Mouse (Mus musculus) neural tube, embryonic 11.5 days (tissue): ENCODE data around the gene Cela3a. TPM values are rescaled to one million over a fixed set of nuclear protein-coding genes. Genes with fewer than 3 reads are reported as not detected.

Experiments
- ATAC-seq: fragments of 200-750 bp; cut with Nextera tagmentation; 2 replicates; pipeline ENCODE4 v1.8.0; 2017; ENCODE audit warnings: moderate number of reproducible peaks, mild to moderate bottlenecking, moderate TSS enrichment, moderate library complexity; ENCODE audit not compliant: insufficient read depth, low FRiP score, low TSS enrichment
- DNase-seq: peaks from one replicate; pipeline ENCODE4 v3.0.0-alpha.2; 2015; ENCODE audit warnings: low spot score
- H3K27ac ChIP-seq: fragments of 300-500 bp; sonication (generic); 2 replicates; pipeline ENCODE4 v1.5.1; 2014; ENCODE audit warnings: low read depth, mild to moderate bottlenecking, low read length
- H3K27me3 ChIP-seq: fragments of 300-500 bp; sonication (generic); 2 replicates; pipeline ENCODE4 v1.6.1; 2014; ENCODE audit warnings: mild to moderate bottlenecking, low read length, mixed read lengths; ENCODE audit not compliant: control insufficient read depth, insufficient read depth
- H3K36me3 ChIP-seq: fragments of 300-500 bp; sonication (generic); 2 replicates; pipeline ENCODE4 v1.6.1; 2014; ENCODE audit warnings: mild to moderate bottlenecking, low read length, moderate library complexity, mixed read lengths; ENCODE audit not compliant: control insufficient read depth, insufficient read depth
- H3K4me1 ChIP-seq: fragments of 300-500 bp; sonication (generic); 2 replicates; pipeline ENCODE4 v1.6.1; 2014; ENCODE audit warnings: low read length, mixed read lengths; ENCODE audit not compliant: control insufficient read depth, insufficient read depth
- H3K4me2 ChIP-seq: fragments of 300-500 bp; sonication (generic); 2 replicates; pipeline ENCODE4 v1.6.1; 2014; ENCODE audit warnings: low read depth, mild to moderate bottlenecking, moderate library complexity
- H3K4me3 ChIP-seq: fragments of 300-500 bp; sonication (generic); 2 replicates; pipeline ENCODE4 v1.5.1; 2014; ENCODE audit warnings: low read depth, low read length
- H3K9ac ChIP-seq: fragments of 300-500 bp; sonication (generic); 2 replicates; pipeline ENCODE4 v1.6.1; 2014; ENCODE audit warnings: mild to moderate bottlenecking, low read length
- H3K9me3 ChIP-seq: fragments of 300-500 bp; sonication (generic); 2 replicates; pipeline ENCODE4 v1.6.1; 2016; ENCODE audit warnings: low read length; ENCODE audit not compliant: control insufficient read depth
- WGBS: fragments of 180-500 bp; shearing (Covaris S2); extraction: QIAGEN DNeasy Blood & Tissue Kit; methylation state at CpG from one replicate; pipeline ENCODE4 v1.1.7; 2014; 5-methylcytosine and 5-hydroxymethylcytosine counted together
- polyA plus RNA-seq: library from polyadenylated mRNA; unstranded; fragments of >200 nt; fragmentation: Nextera tagmentation; extraction: Ambion mirVana; gene quantifications from 2 replicates; pipeline ENCODE4 v1.2.1, GENCODE M21; 2014

Cela3a gene
- polyA plus RNA-seq, 1 experiment from 2014 or later: not detected

- no peak overlapping the region for H3K9ac ChIP-seq
- H3K4me1 ChIP-seq: no peaks in the 10 kb centered on the region
- H3K4me2 ChIP-seq: no peak overlapping the region
- H3K9me3 ChIP-seq: no peaks in the 10 kb centered on the region
- 62% methylated on average over 9 of the region's 9 CpGs for WGBS
- H3K27ac ChIP-seq: no peak overlapping the region
- no peak overlapping the region for H3K4me3 ChIP-seq
- ATAC-seq: no peak
- no peak for DNase-seq
- no peaks in the 10 kb centered on the region for H3K27me3 ChIP-seq
- no peaks in the 10 kb centered on the region for H3K36me3 ChIP-seq
Measured at GRCm38 (mm10) chr4:137393378-137394135, 16.0 kb downstream of the Cela3a start.

- H3K27ac ChIP-seq: no peak overlapping the region
- H3K4me2 ChIP-seq: no peak overlapping the region
Measured at GRCm38 (mm10) chr4:137392874-137393273, 16.7 kb downstream of the Cela3a start.

GRCm38 (mm10) chr4:137391287-137391686, 18.3 kb downstream of the Cela3a start:
- Histone ChIP-seq H3K9ac (no peak overlapping the region), H3K9me3 (no peaks in the 10 kb centered on the region), H3K4me3 (no peak overlapping the region), H3K36me3 (no peaks in the 10 kb centered on the region), H3K4me1 (no peaks in the 10 kb centered on the region), H3K4me2 (no peak overlapping the region), H3K27me3 (no peaks in the 10 kb centered on the region), H3K27ac (no peak overlapping the region)
- ATAC-seq (no peak), DNase-seq (no peak)
- 90% methylated on average over 3 of the region's 3 CpGs for WGBS

More at GRCm38 (mm10) chr4:137392874-137393273, 16.7 kb downstream of the Cela3a start:
- Histone ChIP-seq H3K4me1 (no peaks in the 10 kb centered on the region), H3K4me3 (no peak overlapping the region), H3K9ac (no peak overlapping the region), H3K27me3 (no peaks in the 10 kb centered on the region), H3K9me3 (no peaks in the 10 kb centered on the region), H3K36me3 (no peaks in the 10 kb centered on the region)
- ATAC-seq (no peak), DNase-seq (no peak)
- WGBS: 90% methylated on average over 9 of the region's 9 CpGs

GRCm38 (mm10) chr4:137390196-137390595, 19.4 kb downstream of the Cela3a start:
- Histone ChIP-seq H3K27me3 (no peaks in the 10 kb centered on the region), H3K9me3 (no peaks in the 10 kb centered on the region), H3K4me3 (no peak overlapping the region), H3K9ac (no peak overlapping the region), H3K4me2 (no peak overlapping the region), H3K27ac (no peak overlapping the region), H3K36me3 (no peaks in the 10 kb centered on the region), H3K4me1 (no peaks in the 10 kb centered on the region)
- ATAC-seq: no peak
- WGBS: 91% methylated on average over 4 of the region's 4 CpGs
- no peak for DNase-seq

DNA sequence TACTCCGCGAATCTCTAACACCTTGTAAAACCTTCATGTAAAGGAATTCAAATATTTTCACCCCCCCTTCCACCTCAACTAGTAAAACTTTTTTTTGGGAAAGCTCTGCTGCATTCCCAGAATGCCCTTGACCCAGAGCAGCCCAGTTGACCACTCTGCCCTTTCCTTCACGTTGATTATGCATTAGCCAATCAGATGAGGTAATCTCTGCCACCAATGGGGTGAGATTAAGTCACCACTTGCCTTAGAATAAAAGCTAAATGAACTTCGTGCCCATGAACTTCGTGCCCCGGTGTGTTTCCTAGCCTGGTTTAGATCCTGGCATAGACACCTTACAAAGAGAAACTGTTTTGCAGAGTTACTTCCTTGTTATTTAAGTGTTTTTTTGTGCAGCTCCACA, 20.6 kb downstream of the Cela3a start:
- Histone ChIP-seq H3K9ac (no peak overlapping the region), H3K4me1 (no peaks in the 10 kb centered on the region), H3K27me3 (no peaks in the 10 kb centered on the region), H3K36me3 (no peaks in the 10 kb centered on the region), H3K4me2 (peak overlapping the region; percentile 88), H3K9me3 (no peaks in the 10 kb centered on the region), H3K27ac (no peak overlapping the region), H3K4me3 (peak overlapping the region; percentile 87; the same call in 1 of the 2 replicates)
- 49% methylated on average over 6 of the region's 6 CpGs for WGBS
- DNase-seq: no peak
- no peak for ATAC-seq

DNA sequence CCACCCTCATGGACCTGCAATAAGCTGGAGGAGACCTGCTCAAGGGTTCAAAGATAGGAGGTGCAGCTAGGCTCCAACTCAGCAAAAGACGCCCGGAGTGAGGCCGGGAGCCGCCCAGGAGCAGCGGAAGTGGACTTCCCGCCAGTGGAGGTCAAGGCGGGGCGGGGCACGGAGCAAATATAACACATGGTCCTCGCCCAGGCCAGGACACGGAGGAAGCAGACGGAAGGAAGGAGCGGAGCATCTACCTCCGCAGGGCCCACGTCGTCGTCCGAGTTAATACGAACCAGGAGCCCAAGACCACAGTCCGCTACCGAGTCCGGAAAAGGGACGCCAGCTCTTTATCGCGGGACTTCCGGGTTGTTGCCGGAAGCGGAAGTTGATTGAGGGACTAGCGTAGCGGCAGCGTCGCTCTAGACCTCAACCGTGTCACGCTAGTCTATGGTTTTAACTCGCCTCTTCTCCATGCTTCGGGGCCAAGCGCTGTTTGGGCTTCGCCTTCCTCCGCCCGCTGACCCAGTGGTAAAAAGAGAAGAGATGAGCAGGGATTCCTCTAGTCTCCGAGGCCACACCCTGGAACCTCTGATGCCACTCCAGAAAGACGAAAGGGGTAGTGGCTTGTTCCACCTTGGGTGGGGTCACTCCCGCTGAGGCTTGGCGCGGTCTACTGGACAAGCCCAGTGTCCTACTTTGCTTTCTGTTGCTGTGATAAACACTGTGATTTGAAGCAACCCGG, 21.4 kb downstream of the Cela3a start:
- Histone ChIP-seq H3K27ac (peak overlapping the region; percentile 86), H3K4me2 (peak overlapping the region; percentile 88), H3K4me3 (peak overlapping the region; percentile 87), H3K9ac (peak overlapping the region; percentile 92), H3K27me3 (no peaks in the 10 kb centered on the region), H3K9me3 (no peaks in the 10 kb centered on the region), H3K4me1 (no peaks in the 10 kb centered on the region), H3K36me3 (no peaks in the 10 kb centered on the region)
- DNase-seq (peak; percentile 91), ATAC-seq (peak; percentile 74)
- 1% methylated on average over 46 of the region's 46 CpGs for WGBS

DNA sequence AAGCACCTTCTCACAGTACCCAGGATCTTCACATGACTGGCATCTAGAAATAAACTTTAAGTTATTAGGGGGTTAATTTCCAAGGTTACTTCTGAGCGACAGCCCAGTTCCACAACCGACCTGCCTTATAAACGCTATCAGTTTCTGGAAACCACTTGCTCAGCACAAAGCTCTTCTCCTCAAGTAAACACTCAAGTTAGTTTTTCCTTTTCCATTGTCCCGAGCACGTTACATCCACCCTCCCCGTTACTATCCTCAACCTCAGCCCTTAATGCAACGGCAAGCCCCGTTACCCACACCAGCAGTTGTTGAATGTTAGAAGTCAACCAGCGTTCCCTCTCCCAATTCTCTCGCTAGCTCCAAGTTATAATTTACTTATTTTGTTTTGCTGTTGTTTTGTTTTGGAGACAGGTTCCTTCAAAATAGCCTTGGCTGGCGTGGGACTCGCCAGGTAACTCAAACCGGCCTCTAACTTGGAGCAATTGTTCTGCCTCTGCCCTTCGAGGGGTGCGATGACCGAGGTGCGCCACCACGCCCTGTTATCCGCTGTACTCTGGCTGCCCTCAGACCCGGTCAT, 22.0 kb downstream of the Cela3a start:
- DNase-seq (no peak), ATAC-seq (no peak)
- H3K36me3 ChIP-seq: no peaks in the 10 kb centered on the region
- WGBS: 1% methylated on average over 20 of the region's 20 CpGs
- H3K27ac ChIP-seq: peak overlapping the region; percentile 86
- H3K4me1 ChIP-seq: no peaks in the 10 kb centered on the region
- H3K27me3 ChIP-seq: no peaks in the 10 kb centered on the region
- peak overlapping the region; percentile 88 for H3K4me2 ChIP-seq
- no peaks in the 10 kb centered on the region for H3K9me3 ChIP-seq
- H3K9ac ChIP-seq: peak overlapping the region; percentile 92
- H3K4me3 ChIP-seq: peak overlapping the region; percentile 87

DNA sequence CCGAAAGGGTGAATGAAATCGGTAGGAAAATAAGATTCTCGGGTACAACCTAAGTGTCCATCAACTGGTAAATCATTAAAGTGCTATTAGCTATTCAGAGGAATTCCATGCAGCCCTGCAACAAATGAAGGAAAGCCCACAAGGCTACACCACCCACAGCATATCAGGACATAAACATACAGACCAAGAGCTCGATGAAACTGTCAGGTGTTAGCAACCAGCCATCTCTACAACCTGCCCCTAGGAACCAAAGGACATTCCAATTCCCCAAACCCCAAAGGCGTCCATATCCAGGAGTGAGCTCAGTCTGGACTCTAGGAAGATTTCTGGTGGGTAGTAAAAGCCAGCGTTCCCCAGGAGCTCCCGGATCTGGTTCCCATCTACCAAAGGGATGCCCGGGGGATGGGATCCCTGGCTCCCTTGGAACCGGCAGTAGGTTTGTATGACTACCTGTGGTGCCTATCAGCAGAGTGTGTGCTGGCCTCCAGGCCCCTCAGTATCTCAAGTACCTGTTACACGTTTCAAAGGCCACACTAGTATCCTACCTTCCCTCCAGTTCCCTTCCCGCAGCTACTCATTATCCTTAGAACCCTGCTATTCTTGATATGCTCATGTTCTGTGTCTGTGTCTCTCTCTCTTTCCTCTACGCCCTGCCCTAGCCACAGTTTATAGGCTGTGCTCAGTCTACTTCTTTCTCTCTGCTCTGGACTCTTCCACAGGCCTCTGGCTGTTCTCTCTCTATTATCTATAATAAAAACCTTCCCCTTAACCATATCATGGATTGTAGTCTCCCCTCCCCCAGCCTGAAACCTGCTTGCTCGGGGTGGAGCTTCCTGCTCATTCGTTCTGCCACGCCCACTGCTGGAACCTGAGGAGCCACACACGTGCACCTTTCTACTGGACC, 28.6 kb downstream of the Cela3a start:
- Histone ChIP-seq H3K36me3 (no peaks in the 10 kb centered on the region), H3K27ac (no peak overlapping the region), H3K9ac (no peak overlapping the region), H3K4me1 (no peaks in the 10 kb centered on the region), H3K4me3 (no peak overlapping the region), H3K4me2 (no peak overlapping the region; the same call in 1 of the 2 replicates), H3K27me3 (no peaks in the 10 kb centered on the region), H3K9me3 (no peaks in the 10 kb centered on the region)
- no peak for DNase-seq
- no peak for ATAC-seq
- WGBS: 31% methylated on average over 15 of the region's 16 CpGs
